Mouse (Mus musculus) ES-E14 (cell line): ENCODE results near the gene Nipal4. TPM values are rescaled to one million over a fixed set of nuclear protein-coding genes. Genes with fewer than 3 reads are reported as not detected.

Experiments
- DNase-seq: peaks from one replicate; pipeline ENCODE4 v3.0.0-alpha.2; 2013; ENCODE audit warnings: low read depth, low spot score
- H3K27ac ChIP-seq: 2 replicates; pipeline ENCODE4 v1.5.1; 2012; ENCODE audit warnings: low read depth, mild to moderate bottlenecking, low read length, moderate library complexity, mixed read lengths; ENCODE audit not compliant: poor library complexity, insufficient read depth, severe bottlenecking
- H3K36me3 ChIP-seq: 2 replicates; pipeline ENCODE4 v1.6.1; 2012; ENCODE audit warnings: mild to moderate bottlenecking, low read length, moderate library complexity, mixed read lengths; ENCODE audit not compliant: control insufficient read depth, poor library complexity, insufficient read depth, severe bottlenecking
- H3K4me1 ChIP-seq, 2 experiments: fragments of 150-350 bp in 1 of 2; sonication (generic) in 1 of 2; 2 replicates each; pipeline ENCODE4 v1.6.1; 2012; ENCODE audit warnings: low read length in 2 of 2, mild to moderate bottlenecking in 1 of 2, mixed read lengths in 1 of 2; ENCODE audit not compliant: control insufficient read depth in 2 of 2, insufficient read depth in 2 of 2, poor library complexity in 1 of 2
- H3K4me3 ChIP-seq, 2 experiments: fragments of 150-350 bp in 1 of 2; sonication (generic) in 1 of 2; 2 replicates each; pipeline ENCODE4 v1.5.1; 2012; ENCODE audit warnings: low read length in 2 of 2, low read depth in 1 of 2, mild to moderate bottlenecking in 1 of 2, mixed read lengths in 1 of 2; ENCODE audit not compliant: insufficient read depth in 1 of 2, poor library complexity in 1 of 2, severe bottlenecking in 1 of 2
- H3K9ac ChIP-seq: 2 replicates; pipeline ENCODE4 v1.6.1; 2012; ENCODE audit warnings: low read depth, mild to moderate bottlenecking, low read length, mixed read lengths; ENCODE audit not compliant: poor library complexity, insufficient read depth, severe bottlenecking
- H3K9me3 ChIP-seq: fragments of 150-350 bp; sonication (generic); 2 replicates; pipeline ENCODE4 v1.6.1; 2012; ENCODE audit warnings: low read depth, mild to moderate bottlenecking, low read length; ENCODE audit not compliant: control insufficient read depth, insufficient read depth
- CHD2 ChIP-seq: IDR thresholded peaks from 2 replicates; pipeline ENCODE4 v1.6.1; 2014; ENCODE audit warnings: mild to moderate bottlenecking, low read depth, low read length, inconsistent platforms
- HCFC1 ChIP-seq: IDR thresholded peaks from 2 replicates; pipeline ENCODE4 v1.6.1; 2012; ENCODE audit warnings: low read length, inconsistent platforms, borderline replicate concordance; ENCODE audit not compliant: insufficient read depth
- MAFK ChIP-seq: IDR thresholded peaks from 2 replicates; pipeline ENCODE4 v1.6.1; 2014; ENCODE audit warnings: mild to moderate bottlenecking, low read depth, low read length, inconsistent platforms; ENCODE audit not compliant: insufficient read depth
- ZC3H11A ChIP-seq: IDR thresholded peaks from 2 replicates; pipeline ENCODE4 v1.6.1; 2012; ENCODE audit warnings: low read depth, mild to moderate bottlenecking, inconsistent platforms, low read length, borderline replicate concordance
- ZNF384 ChIP-seq: IDR thresholded peaks from 2 replicates; pipeline ENCODE4 v1.6.1; 2012; ENCODE audit warnings: low read depth, low read length, inconsistent platforms
- in situ Hi-C, 2 experiments: fragments of 600-800 bp; cut with MboI; formaldehyde crosslinking; loops; one replicate each; pipeline ENCODE4 v1.15.1; 2025; ENCODE audit warnings: low sequenced_read_pairs in 2 of 2, inconsistent platforms in 1 of 2; ENCODE audit not compliant: unreplicated experiment in 2 of 2
- total RNA-seq: library from RNA; depleted of rRNA; stranded (reverse); fragments of 300-350 nt; gene quantifications from 2 replicates; pipeline ENCODE4 v1.2.3, GENCODE M21; 2012; rRNA removed

Gene Nipal4
- total RNA-seq, 1 experiment: 2.1 TPM

DNA sequence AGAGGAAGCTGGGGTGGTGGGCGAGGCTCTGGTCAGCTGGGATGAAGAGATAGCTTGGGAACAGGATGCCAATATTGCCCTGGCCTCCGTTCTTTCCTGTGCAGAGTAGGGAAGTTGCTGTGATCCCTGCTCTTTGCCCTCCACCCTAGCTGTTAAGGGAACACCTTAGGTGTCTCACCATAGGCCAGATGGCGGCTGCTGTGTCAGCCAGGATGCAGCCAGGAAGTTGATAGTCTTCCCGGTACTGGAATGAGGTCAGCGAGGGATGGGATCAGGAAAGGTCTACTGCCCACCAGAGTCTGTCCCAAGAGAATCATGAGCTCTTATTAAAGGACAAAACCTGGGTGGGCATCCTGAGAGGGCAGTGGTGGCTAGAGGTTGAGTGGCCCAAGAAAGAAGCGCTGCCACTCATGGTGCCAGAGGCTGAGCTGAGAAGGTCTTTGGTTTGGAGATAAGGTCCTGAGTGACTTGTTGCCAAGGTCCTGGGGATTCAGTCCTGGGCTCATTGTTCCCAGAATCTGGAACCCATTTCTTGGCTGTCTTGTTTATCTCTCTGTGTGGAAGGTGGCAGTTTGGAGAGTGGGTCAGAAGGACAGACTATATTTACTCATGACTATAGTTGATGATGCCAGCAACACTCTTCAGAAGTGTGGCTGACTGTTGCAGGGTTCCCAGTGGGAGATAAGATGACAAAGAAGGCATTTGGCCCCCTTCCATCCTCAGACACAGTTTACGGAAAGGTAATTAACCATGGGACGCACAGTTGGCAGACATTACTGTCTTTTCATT lies 56.0 kb downstream of the Nipal4 start:
- Histone ChIP-seq H3K4me3 (no peak overlapping the region), H3K9ac (no peak overlapping the region), H3K9me3 (no peaks in the 10 kb centered on the region), H3K27ac (no peak overlapping the region), H3K4me1 (peaks cover 6% of the 10 kb centered on the region in 2 experiments), H3K36me3 (peaks cover 17% of the 10 kb centered on the region; the same call in 1 of the 2 replicates)
- no peak for DNase-seq
- in situ Hi-C loops: no loop called here
- TF ChIP-seq ZC3H11A (no peak), ZNF384 (no peak), MAFK (no peak), CHD2 (no peak), HCFC1 (no peak)

GRCm38 (mm10) chr11:46109206-46109605 lies 57.1 kb downstream of the Nipal4 start:
- DNase-seq: no peak
- no peak overlapping the region for H3K9ac ChIP-seq
- peaks cover 2% of the 10 kb centered on the region in 2 experiments; a peak in 2 of 4 replicates for H3K4me1 ChIP-seq
- in situ Hi-C loops: no loop called here
- H3K27ac ChIP-seq: no peak overlapping the region; the same call in 1 of the 2 replicates
- peaks cover 12% of the 10 kb centered on the region; the same call in 1 of the 2 replicates for H3K36me3 ChIP-seq
- H3K4me3 ChIP-seq: no peak overlapping the region
- TF ChIP-seq HCFC1 (no peak), CHD2 (no peak), ZC3H11A (no peak), ZNF384 (no peak), MAFK (no peak)
- no peaks in the 10 kb centered on the region for H3K9me3 ChIP-seq

DNA sequence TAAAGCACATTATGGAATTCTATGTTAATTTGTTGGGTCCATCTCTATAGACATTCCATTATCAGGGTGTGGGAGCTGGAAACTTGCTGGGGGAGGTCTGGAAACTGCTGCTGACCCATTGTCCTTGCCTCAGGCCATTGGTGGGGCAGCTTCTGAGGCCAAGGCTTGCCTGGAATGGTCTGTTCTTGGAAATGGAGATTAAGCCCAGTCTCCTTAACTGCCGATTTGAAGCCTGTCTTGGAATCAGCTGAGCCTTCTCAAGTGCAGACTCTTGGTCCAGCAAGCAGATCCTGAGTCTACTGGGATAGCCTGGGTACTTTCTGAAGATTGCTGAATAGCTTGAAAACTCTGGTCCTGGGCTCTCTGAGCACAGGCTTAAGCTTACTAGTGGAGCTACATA lies 59.3 kb downstream of the Nipal4 start:
- TF ChIP-seq ZC3H11A (no peak), CHD2 (0 out of 2 replicates have a peak, but pooled peaks have one; percentile 32)
- Histone ChIP-seq H3K36me3 (peaks cover 9% of the 10 kb centered on the region; the same call in 1 of the 2 replicates), H3K4me1 (peaks cover 2 to 5% of the 10 kb centered on the region in 2 experiments; a peak in 1 of 4 replicates), H3K4me3 (no peak overlapping the region), H3K9me3 (no peaks in the 10 kb centered on the region), H3K9ac (no peak overlapping the region), H3K27ac (peak overlapping the region; percentile 0; the same call in 1 of the 2 replicates)
- peak; percentile 47 for DNase-seq
- in situ Hi-C loops: no loop called here

GRCm38 (mm10) chr11:46102107-46102506 lies 64.2 kb downstream of the Nipal4 start:
- H3K9me3 ChIP-seq: no peaks in the 10 kb centered on the region
- TF ChIP-seq ZNF384 (no peak), MAFK (no peak), ZC3H11A (no peak), HCFC1 (no peak), CHD2 (no peak)
- H3K27ac ChIP-seq: no peak overlapping the region
- no peak for DNase-seq
- H3K4me3 ChIP-seq: no peak overlapping the region
- peaks cover 12% of the 10 kb centered on the region; the same call in 1 of the 2 replicates for H3K36me3 ChIP-seq
- in situ Hi-C loops: no loop called here
- no peak overlapping the region for H3K9ac ChIP-seq
- peaks cover 0 to 7% of the 10 kb centered on the region in 2 experiments; a peak in 1 of 4 replicates for H3K4me1 ChIP-seq

Other genes starting within 250 kb of the Nipal4 start
- gene Lsm11, start 221.6 kb downstream of the Nipal4 start, total RNA-seq: 7.7 and 7.9 TPM in 2 replicates
- gene Thg1l, start 211.0 kb downstream of the Nipal4 start, total RNA-seq: 22.8 and 25.7 TPM in 2 replicates
- gene Sox30, start 186.2 kb downstream of the Nipal4 start, total RNA-seq: 0.04 and 0.21 TPM in 2 replicates
- 3.9 and 6.8 TPM in 2 replicates for gene Gm12166, start 114.2 kb downstream of the Nipal4 start, total RNA-seq
- 43.8 and 71.1 TPM in 2 replicates for gene Adam19, start 110.5 kb downstream of the Nipal4 start, total RNA-seq
- 0.48 and 0.67 TPM in 2 replicates for gene Fndc9, start 69.0 kb upstream of the Nipal4 start, total RNA-seq
- gene Cyfip2, start 146.4 kb upstream of the Nipal4 start, total RNA-seq: 7.3 and 7.4 TPM in 2 replicates
- gene Itk, start 223.0 kb upstream of the Nipal4 start, total RNA-seq: not detected in 2 replicates
- gene Fam71b, start 230.1 kb upstream of the Nipal4 start, total RNA-seq: not detected in 2 replicates